Mouse (Mus musculus) liver, embryonic 11.5 days (tissue): ENCODE measurements around the gene 4930523C07Rik. TPM values are rescaled to one million over a fixed set of nuclear protein-coding genes. Genes with fewer than 3 reads are reported as not detected.
A peak's percentile ranks its signal among the peaks of the same experiment; 100 is the strongest.

Experiments used
- ATAC-seq: fragments of 200-750 bp; cut with Nextera tagmentation; replicated peaks from 2 replicates; pipeline ENCODE4 v1.8.0; 2017; ENCODE audit warnings: moderate number of reproducible peaks, mild to moderate bottlenecking, moderate TSS enrichment, moderate library complexity; ENCODE audit not compliant: low FRiP score
- DNase-seq: peaks from one replicate; pipeline ENCODE4 v3.0.0-alpha.2; 2017; ENCODE audit warnings: low spot score
- H3K27ac ChIP-seq: fragments of 300-500 bp; sonication (generic); 2 replicates; pipeline ENCODE4 v1.5.1; 2014; ENCODE audit warnings: mild to moderate bottlenecking, low read depth, low read length, control low read depth
- H3K27me3 ChIP-seq: fragments of 300-500 bp; sonication (generic); replicated peaks from 2 replicates; pipeline ENCODE4 v1.6.1; 2014; ENCODE audit warnings: low read length, mixed read lengths; ENCODE audit not compliant: control insufficient read depth, insufficient read depth
- H3K36me3 ChIP-seq: fragments of 300-500 bp; sonication (generic); 2 replicates; pipeline ENCODE4 v1.6.1; 2014; ENCODE audit warnings: mild to moderate bottlenecking, low read length, moderate library complexity, mixed read lengths; ENCODE audit not compliant: control insufficient read depth, insufficient read depth
- H3K4me1 ChIP-seq: fragments of 300-500 bp; sonication (generic); replicated peaks from 2 replicates; pipeline ENCODE4 v1.6.1; 2014; ENCODE audit warnings: low read length, mixed read lengths; ENCODE audit not compliant: control insufficient read depth, insufficient read depth
- H3K4me2 ChIP-seq: fragments of 300-500 bp; sonication (generic); 2 replicates; pipeline ENCODE4 v1.6.1; 2014; ENCODE audit warnings: mild to moderate bottlenecking, control low read depth, moderate library complexity
- H3K4me3 ChIP-seq: fragments of 300-500 bp; sonication (generic); 2 replicates; pipeline ENCODE4 v1.5.1; 2014; ENCODE audit warnings: low read depth, low read length, control low read depth
- H3K9ac ChIP-seq: fragments of 300-500 bp; sonication (generic); 2 replicates; pipeline ENCODE4 v1.6.1; 2014; ENCODE audit warnings: low read depth, low read length, control low read depth
- H3K9me3 ChIP-seq: fragments of 300-500 bp; sonication (generic); 2 replicates; pipeline ENCODE4 v1.6.1; 2016; ENCODE audit warnings: low read length, inconsistent platforms, mixed read lengths; ENCODE audit not compliant: control insufficient read depth
- WGBS: fragments of 180-500 bp; shearing (Covaris S2); extraction: QIAGEN DNeasy Blood & Tissue Kit; methylation state at CpG from one replicate; pipeline ENCODE4 v1.1.7; 2014; 5-methylcytosine and 5-hydroxymethylcytosine counted together
- polyA plus RNA-seq: library from polyadenylated mRNA; unstranded; fragments of >200 nt; fragmentation: Nextera tagmentation; extraction: Ambion mirVana; gene quantifications from 2 replicates; pipeline ENCODE4 v1.2.1, GENCODE M21; 2014

4930523C07Rik gene
- polyA plus RNA-seq, 1 experiment from 2014 or later, result 19.0 TPM

DNA sequence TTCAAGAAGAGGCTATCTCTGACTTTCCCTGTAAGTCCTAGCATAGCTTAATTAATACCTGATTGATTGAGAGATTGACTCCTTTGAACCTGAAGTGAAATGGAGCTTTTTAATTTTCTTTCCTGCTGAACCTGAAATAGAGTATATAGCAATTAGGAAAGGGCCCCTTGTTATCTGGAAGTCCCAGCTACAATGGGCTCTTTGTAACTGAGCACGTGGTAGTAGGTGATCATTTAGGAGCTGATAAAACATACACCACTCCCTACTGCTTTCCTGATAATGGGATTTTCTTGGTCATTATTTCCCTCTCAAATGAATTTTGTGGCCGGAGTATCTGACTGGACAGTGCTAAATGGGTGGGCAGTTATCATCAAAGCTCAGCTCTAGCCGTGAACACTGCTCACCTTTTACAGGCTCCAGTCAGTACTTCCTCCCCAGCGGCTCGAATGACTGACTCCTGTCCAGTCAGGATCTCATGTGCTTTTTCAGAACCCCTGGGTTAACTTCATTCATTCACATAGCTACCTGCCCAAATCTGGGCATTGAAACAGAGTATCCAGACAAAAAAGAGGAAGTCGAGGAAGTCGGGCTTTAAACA lies 20.5 kb downstream of the 4930523C07Rik start:
- H3K9ac ChIP-seq, result no peak overlapping the region
- 56% methylated on average over 7 of the region's 7 CpGs for WGBS
- H3K27me3 ChIP-seq, result no peaks in the 10 kb centered on the region
- H3K36me3 ChIP-seq, result no peaks in the 10 kb centered on the region
- peaks cover 19% of the 10 kb centered on the region for H3K4me1 ChIP-seq
- peak overlapping the region; percentile 13; the same call in 1 of the 2 replicates for H3K4me2 ChIP-seq
- H3K4me3 ChIP-seq, result no peak overlapping the region
- no peak for DNase-seq
- no peaks in the 10 kb centered on the region for H3K9me3 ChIP-seq
- no peak for ATAC-seq
- no peak overlapping the region for H3K27ac ChIP-seq

DNA sequence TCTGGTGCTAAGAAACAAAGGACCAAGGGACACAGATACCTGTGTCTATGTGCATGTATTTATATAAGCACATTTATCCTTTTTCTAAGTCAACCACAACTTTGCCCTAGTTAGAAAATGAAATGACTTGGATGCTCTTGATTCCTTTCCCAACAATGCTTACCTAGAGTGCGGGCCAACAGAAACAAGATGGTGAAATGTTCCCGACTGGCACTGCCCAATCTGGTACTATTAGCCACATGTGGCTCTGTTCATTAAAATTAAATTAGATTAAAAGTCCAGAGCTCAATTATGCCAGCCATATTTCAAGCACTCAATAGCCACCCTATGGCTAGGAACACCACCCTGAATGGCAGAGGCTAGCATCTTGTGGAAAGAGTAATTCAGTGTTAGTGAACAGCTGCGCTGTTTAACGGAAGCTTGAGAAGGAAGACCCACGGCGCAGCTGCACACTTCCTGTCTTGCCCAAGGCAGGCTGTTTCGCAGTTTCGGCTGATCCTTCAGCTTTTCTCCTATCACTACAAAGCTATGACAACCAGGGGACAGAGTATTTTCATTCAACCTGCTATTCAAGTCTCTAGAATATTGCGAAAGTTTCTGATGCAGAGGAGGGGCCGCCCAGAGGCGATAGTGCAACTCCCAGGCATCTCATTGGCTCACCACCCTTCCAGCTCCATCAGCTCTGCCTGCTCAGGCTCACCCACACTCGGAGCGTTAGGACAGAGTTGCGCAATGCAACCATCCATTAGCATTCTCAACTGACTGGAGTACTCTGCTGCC lies 34.9 kb downstream of the 4930523C07Rik start:
- 52% methylated on average over 14 of the region's 14 CpGs for WGBS
- DNase-seq, result no peak
- H3K4me3 ChIP-seq, result no peak overlapping the region
- 0 out of 2 replicates have a peak, but pooled peaks cover 2% of the 10 kb centered on the region for H3K4me1 ChIP-seq
- H3K9ac ChIP-seq, result no peak overlapping the region
- ATAC-seq, result peak; percentile 75
- no peak overlapping the region for H3K27ac ChIP-seq
- H3K27me3 ChIP-seq, result no peaks in the 10 kb centered on the region
- H3K36me3 ChIP-seq, result no peaks in the 10 kb centered on the region
- H3K9me3 ChIP-seq, result no peaks in the 10 kb centered on the region
- H3K4me2 ChIP-seq, result peak overlapping the region; percentile 20; the same call in 1 of the 2 replicates

DNA sequence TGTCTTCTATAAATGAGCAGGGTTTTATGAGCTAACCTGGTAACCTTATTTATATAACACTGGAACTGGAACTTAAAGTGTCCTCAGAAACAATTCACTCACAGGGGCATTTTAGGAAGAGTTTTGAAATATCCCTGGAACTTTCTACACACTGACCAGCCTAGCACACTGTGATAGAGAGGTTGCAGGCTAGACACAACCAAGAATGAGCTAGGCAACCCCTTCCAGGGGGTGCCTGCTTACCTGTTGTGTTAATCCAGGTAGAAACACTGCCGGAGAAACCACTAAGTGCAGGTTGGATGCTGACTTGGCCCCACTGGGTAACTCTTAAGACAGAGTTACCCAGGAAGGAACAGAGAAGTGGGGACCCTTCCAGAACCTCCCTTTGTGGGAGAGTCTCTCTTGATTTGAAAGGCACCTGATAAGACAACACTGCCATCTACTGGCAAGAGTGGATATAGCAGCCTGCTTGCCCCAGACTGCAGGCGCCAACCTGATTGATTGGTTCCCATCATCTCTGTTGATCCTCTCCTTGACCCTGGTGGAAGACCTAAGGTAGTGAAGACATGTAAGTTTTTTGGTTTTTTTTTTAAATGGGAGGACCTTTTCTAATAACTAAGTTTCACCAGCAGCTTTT lies 36.7 kb downstream of the 4930523C07Rik start:
- Histone ChIP-seq H3K27me3 (no peaks in the 10 kb centered on the region), H3K27ac (no peak overlapping the region), H3K4me3 (no peak overlapping the region), H3K4me1 (0 out of 2 replicates have a peak, but pooled peaks cover 2% of the 10 kb centered on the region), H3K9ac (no peak overlapping the region), H3K9me3 (no peaks in the 10 kb centered on the region), H3K4me2 (no peak overlapping the region), H3K36me3 (no peaks in the 10 kb centered on the region)
- 24% methylated on average over 2 of the region's 2 CpGs for WGBS
- no peak for ATAC-seq
- peak; percentile 64 for DNase-seq

DNA sequence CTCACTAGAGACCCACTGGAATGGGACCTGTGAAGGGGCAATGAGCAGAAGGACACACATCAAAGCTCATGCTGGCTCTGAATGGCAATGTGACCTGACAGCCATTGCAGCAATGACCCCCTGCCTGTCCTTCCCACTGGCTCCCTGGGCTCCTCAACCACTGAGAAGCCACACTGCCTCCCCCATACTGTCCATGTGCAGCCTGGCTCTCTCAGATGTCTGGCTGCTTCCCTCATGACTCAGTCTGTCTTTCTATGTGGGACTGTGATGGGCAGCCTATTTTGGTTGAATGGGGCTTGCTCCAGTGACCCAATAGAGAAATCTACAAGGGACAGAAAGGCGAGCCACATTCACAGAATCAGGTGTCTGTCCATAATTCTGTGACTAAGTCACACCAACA lies 38.5 kb downstream of the 4930523C07Rik start:
- Histone ChIP-seq H3K27me3 (no peaks in the 10 kb centered on the region), H3K4me3 (no peak overlapping the region), H3K4me2 (no peak overlapping the region), H3K36me3 (no peaks in the 10 kb centered on the region), H3K9me3 (no peaks in the 10 kb centered on the region), H3K4me1 (0 out of 2 replicates have a peak, but pooled peaks cover 2% of the 10 kb centered on the region), H3K27ac (no peak overlapping the region), H3K9ac (no peak overlapping the region)
- DNase-seq (no peak), ATAC-seq (no peak)
- WGBS, result 79% methylated on average over 1 of the region's 1 CpGs

DNA sequence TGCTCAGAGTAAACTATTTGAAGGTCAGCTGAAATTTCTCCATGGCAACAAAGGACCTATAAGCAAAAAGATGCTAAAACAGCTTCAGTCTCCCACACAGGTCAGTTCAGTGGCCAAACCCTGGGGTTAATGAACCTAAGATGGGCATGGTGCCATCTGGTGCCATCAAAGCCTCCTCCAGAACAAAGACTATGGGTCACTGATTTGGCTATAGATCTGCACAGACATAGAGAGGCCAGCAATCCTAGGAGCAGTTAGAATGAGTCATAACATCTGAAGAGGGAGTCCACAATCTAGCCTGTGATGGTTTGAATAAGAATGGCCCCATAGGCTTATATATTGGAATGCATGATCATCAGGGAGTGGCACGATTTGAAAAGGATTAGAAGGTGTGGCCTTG lies 40.1 kb downstream of the 4930523C07Rik start:
- Histone ChIP-seq H3K9ac (no peak overlapping the region), H3K4me2 (no peak overlapping the region), H3K4me3 (no peak overlapping the region), H3K4me1 (0 out of 2 replicates have a peak, but pooled peaks cover 2% of the 10 kb centered on the region), H3K27ac (no peak overlapping the region), H3K27me3 (no peaks in the 10 kb centered on the region), H3K9me3 (no peaks in the 10 kb centered on the region), H3K36me3 (no peaks in the 10 kb centered on the region)
- DNase-seq (no peak), ATAC-seq (no peak)
- 87% methylated on average over 1 of the region's 1 CpGs for WGBS

DNA sequence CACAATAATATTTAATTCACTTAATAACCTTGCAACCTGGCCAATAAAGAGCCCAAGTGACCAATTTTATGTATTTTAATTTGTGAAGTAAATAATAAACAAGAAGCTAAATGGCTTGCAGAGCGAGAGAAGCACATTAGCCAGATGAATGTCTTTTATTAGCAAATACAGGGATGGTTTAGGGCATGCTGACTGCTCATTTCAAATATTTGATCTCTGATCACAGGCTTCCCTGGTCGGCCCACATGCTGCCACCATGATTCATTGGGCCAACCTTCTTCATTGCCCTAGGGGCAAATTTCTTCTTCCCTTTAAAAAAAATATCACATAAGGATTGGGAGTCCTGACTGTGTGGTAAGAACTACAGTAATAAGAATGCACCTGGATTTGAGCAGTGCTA lies 42.5 kb downstream of the 4930523C07Rik start:
- ATAC-seq (no peak), DNase-seq (no peak)
- Histone ChIP-seq H3K9ac (no peak overlapping the region), H3K27ac (no peak overlapping the region), H3K4me1 (no peaks in the 10 kb centered on the region), H3K9me3 (no peaks in the 10 kb centered on the region), H3K36me3 (no peaks in the 10 kb centered on the region), H3K4me2 (no peak overlapping the region), H3K27me3 (no peaks in the 10 kb centered on the region), H3K4me3 (no peak overlapping the region)
- 67% methylated on average over 2 of the region's 2 CpGs for WGBS

DNA sequence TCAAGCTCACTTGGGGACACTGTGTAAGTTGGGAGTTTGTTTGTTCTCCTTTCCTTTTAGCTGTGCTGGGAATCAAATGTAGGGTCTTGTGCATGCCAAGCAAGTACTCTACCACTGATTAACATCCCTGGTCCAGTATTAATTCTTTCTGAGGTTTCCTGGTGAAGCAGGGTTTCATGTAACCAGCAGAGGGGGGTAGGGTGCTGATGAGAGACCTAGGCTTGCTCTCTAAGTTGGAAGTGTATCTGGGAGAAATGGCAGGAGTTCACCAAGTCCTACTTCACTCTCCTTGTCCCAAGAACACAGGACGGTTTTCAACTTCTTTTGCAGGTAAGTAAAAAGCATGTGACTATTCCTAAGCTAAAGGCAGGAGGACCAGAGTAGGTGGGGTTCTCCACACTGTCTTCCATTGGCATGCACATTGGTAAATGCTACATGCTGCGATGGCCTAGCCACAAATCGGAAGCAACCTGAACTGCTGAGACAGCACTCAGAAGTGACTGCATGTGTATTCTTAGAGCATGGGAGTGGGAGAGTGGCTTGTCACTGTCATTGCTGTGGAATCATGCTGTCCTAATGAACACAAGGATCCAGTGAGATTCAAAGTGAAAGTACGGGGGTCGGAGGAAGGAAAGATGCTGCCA lies 55.6 kb downstream of the 4930523C07Rik start:
- H3K9me3 ChIP-seq, result no peaks in the 10 kb centered on the region
- no peak for DNase-seq
- H3K27ac ChIP-seq, result no peak overlapping the region
- no peaks in the 10 kb centered on the region for H3K36me3 ChIP-seq
- no peak overlapping the region for H3K4me2 ChIP-seq
- no peaks in the 10 kb centered on the region for H3K4me1 ChIP-seq
- H3K4me3 ChIP-seq, result no peak overlapping the region
- H3K27me3 ChIP-seq, result no peaks in the 10 kb centered on the region
- WGBS, result 80% methylated on average over 5 of the region's 5 CpGs
- H3K9ac ChIP-seq, result no peak overlapping the region
- no peak for ATAC-seq

DNA sequence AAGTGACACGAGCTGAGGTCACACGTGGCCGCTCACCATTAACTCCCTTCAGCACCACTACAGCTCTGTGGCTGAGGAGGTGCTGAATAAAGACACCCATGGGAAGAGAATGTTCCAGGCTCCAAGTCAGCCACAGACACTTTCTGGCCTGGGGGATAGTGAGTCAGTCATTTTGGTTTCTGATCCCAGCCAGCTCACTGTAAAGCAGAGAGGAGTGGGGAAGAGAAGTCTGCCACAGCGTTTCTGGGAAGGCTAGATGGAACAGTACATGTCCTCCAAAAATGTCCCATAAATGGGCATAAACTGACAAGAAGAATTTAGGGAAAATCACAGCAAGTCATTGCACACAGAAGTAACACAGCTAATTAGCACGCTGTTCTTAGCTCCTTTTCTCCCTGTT lies 56.8 kb downstream of the 4930523C07Rik start:
- H3K9me3 ChIP-seq, result no peaks in the 10 kb centered on the region
- no peak overlapping the region for H3K27ac ChIP-seq
- H3K9ac ChIP-seq, result no peak overlapping the region
- ATAC-seq (no peak), DNase-seq (no peak)
- H3K4me2 ChIP-seq, result no peak overlapping the region
- no peak overlapping the region for H3K4me3 ChIP-seq
- H3K4me1 ChIP-seq, result no peaks in the 10 kb centered on the region
- H3K27me3 ChIP-seq, result no peaks in the 10 kb centered on the region
- no peaks in the 10 kb centered on the region for H3K36me3 ChIP-seq
- 82% methylated on average over 5 of the region's 5 CpGs for WGBS
